Mouse (Mus musculus) c-Kit-positive CD71-positive TER-119-negative erythroid progenitor cells, embryonic 14.5 days (primary cell): ENCODE measurements around the gene Gm13285.
"Not testable (repeated sequence)": the region's sequence is repeated elsewhere in the genome, so short reads cannot be mapped to it uniquely, and the experiment has no call there.

Source experiments
- DNase-seq: peaks from one replicate; pipeline ENCODE4 v3.0.0-alpha.2; 2013; ENCODE audit warnings: low read depth

The Gm13285 gene

GRCm38 (mm10) chr4:88793936-88794675 lies 5.4 kb upstream of the Gm13285 start, which contains the start of gene Gm13275:
Gene Gm13275, plus strand, starts transcription at chr4:88794487.
- not testable (repeated sequence) for DNase-seq

GRCm38 (mm10) chr4:88797097-88797496 lies 2.4 kb upstream of the Gm13285 start, which contains the start of gene Gm13279:
Gene Gm13279, plus strand, starts transcription at chr4:88797397.
- DNase-seq: not testable (repeated sequence)

GRCm38 (mm10) chr4:88802954-88803353 lies 3.5 kb downstream of the Gm13285 start, which contains the start of gene Gm13287:
Gene Gm13287, plus strand, starts transcription at chr4:88803254.
- DNase-seq: not testable (repeated sequence)

- DNase-seq: not testable (repeated sequence)
These were observed 5.8 kb downstream of the Gm13285 start, which contains the start of gene Gm13288 for GRCm38 (mm10) chr4:88805231-88805630. Gene Gm13288, plus strand, starts transcription at chr4:88805531.

GRCm38 (mm10) chr4:88805761-88806160 lies 6.3 kb downstream of the Gm13285 start:
- not testable (repeated sequence) for DNase-seq

GRCm38 (mm10) chr4:88815928-88816327 lies 16.5 kb downstream of the Gm13285 start, which contains the start of gene Ifna7:
Gene Ifna7, plus strand, starts transcription at chr4:88816228.
- no peak for DNase-seq

- no peak for DNase-seq
These were observed 20.2 kb downstream of the Gm13285 start, which contains the start of gene Ifna11 for GRCm38 (mm10) chr4:88819659-88820058. Gene Ifna11, plus strand, starts transcription at chr4:88819959.

GRCm38 (mm10) chr4:88822995-88823394 lies 23.5 kb downstream of the Gm13285 start:
- DNase-seq: no peak

GRCm38 (mm10) chr4:88827116-88827515 lies 27.7 kb downstream of the Gm13285 start, which contains the start of gene Ifna6:
Gene Ifna6, plus strand, starts transcription at chr4:88827416.
- not testable (repeated sequence) for DNase-seq

GRCm38 (mm10) chr4:88830523-88830922 lies 31.1 kb downstream of the Gm13285 start:
- DNase-seq: no peak

- DNase-seq: not testable (repeated sequence)
These were observed 35.8 kb downstream of the Gm13285 start, which contains the start of gene Ifna5 for GRCm38 (mm10) chr4:88835225-88835624. Gene Ifna5, plus strand, starts transcription at chr4:88835525.

- no peak for DNase-seq
These were observed 39.4 kb downstream of the Gm13285 start for GRCm38 (mm10) chr4:88838828-88839227.

- no peak for DNase-seq
These were observed 40.6 kb downstream of the Gm13285 start for GRCm38 (mm10) chr4:88840058-88840457.

- DNase-seq: no peak
These were observed 42.0 kb downstream of the Gm13285 start, which contains the start of gene Ifna4 for GRCm38 (mm10) chr4:88841438-88841911. Gene Ifna4, plus strand, starts transcription at chr4:88841861.

GRCm38 (mm10) chr4:88845334-88845733 lies 45.9 kb downstream of the Gm13285 start:
- no peak for DNase-seq

GRCm38 (mm10) chr4:88849698-88850097 lies 50.2 kb downstream of the Gm13285 start, which contains the start of gene Ifna1:
Gene Ifna1, plus strand, starts transcription at chr4:88850087.
- DNase-seq: no peak
